Mouse (Mus musculus) liver, adult 2 months (tissue): ENCODE results near the gene Gm20662. TPM values are rescaled to one million over a fixed set of nuclear protein-coding genes. Genes with fewer than 3 reads are reported as not detected.

Experiments used
- DNase-seq: peaks from one replicate; pipeline ENCODE4 v3.0.0-alpha.2; 2011; ENCODE audit warnings: low read depth, low spot score; ENCODE audit errors: extremely low read depth
- H3K27ac ChIP-seq: fragments of 200-500 bp; replicated peaks from 2 replicates; pipeline ENCODE4 v1.5.1; 2012; ENCODE audit warnings: low read depth, mild to moderate bottlenecking, control low read depth, inconsistent platforms, low read length; ENCODE audit not compliant: insufficient read depth
- H3K27me3 ChIP-seq: fragments of 200-500 bp; 2 replicates; pipeline ENCODE4 v1.6.1; 2012; ENCODE audit warnings: mild to moderate bottlenecking, moderate library complexity, low read length, inconsistent platforms; ENCODE audit not compliant: control insufficient read depth, insufficient read depth
- H3K36me3 ChIP-seq: fragments of 200-500 bp; 2 replicates; pipeline ENCODE4 v1.6.1; 2012; ENCODE audit warnings: low read length, inconsistent platforms; ENCODE audit not compliant: control insufficient read depth, insufficient read depth
- H3K4me1 ChIP-seq: fragments of 200-500 bp; 2 replicates; pipeline ENCODE4 v1.6.1; 2011; ENCODE audit warnings: low read length; ENCODE audit not compliant: control insufficient read depth, insufficient read depth
- H3K4me3 ChIP-seq: fragments of 200-500 bp; 2 replicates; pipeline ENCODE4 v1.5.1; 2011; ENCODE audit warnings: low read depth, mild to moderate bottlenecking, control low read depth, low read length, moderate library complexity; ENCODE audit not compliant: insufficient read depth
- H3K79me2 ChIP-seq: fragments of 200-500 bp; 2 replicates; pipeline ENCODE4 v1.6.1; 2012; ENCODE audit warnings: inconsistent platforms, mild to moderate bottlenecking, low read length, moderate library complexity; ENCODE audit not compliant: control insufficient read depth, insufficient read depth
- H3K9ac ChIP-seq: fragments of 200-500 bp; 2 replicates; pipeline ENCODE4 v1.6.1; 2012; ENCODE audit warnings: low read depth, mild to moderate bottlenecking, control low read depth, inconsistent platforms, low read length
- CTCF ChIP-seq: fragments of 200-500 bp; IDR thresholded peaks from 2 replicates; pipeline ENCODE4 v1.5.1; 2011; ENCODE audit warnings: low read depth, low read length, control low read depth
- POLR2A ChIP-seq: fragments of 200-500 bp; IDR thresholded peaks from 2 replicates; pipeline ENCODE4 v1.6.1; 2011; ENCODE audit warnings: low read length, control low read depth; ENCODE audit not compliant: insufficient read depth; ENCODE audit errors: extremely low read depth
- WGBS: fragments of 180-500 bp; shearing (Covaris S2); methylation state at CpG from one replicate; pipeline ENCODE4 v1.1.7; 2018; 5-methylcytosine and 5-hydroxymethylcytosine counted together
- polyA plus RNA-seq: library from polyadenylated mRNA; depleted of rRNA; stranded (reverse); fragments of >200 nt; gene quantifications from 2 replicates; pipeline ENCODE4 v1.2.3, GENCODE M21; 2012
- total RNA-seq: library from RNA; depleted of rRNA; stranded (reverse); fragments of >200 nt; gene quantifications from 2 replicates; pipeline ENCODE4 v1.2.3, GENCODE M21; 2014

Gm20662 gene
- total and polyA plus RNA-seq, 2 experiments = 0.76 TPM; not detected in 1

DNA sequence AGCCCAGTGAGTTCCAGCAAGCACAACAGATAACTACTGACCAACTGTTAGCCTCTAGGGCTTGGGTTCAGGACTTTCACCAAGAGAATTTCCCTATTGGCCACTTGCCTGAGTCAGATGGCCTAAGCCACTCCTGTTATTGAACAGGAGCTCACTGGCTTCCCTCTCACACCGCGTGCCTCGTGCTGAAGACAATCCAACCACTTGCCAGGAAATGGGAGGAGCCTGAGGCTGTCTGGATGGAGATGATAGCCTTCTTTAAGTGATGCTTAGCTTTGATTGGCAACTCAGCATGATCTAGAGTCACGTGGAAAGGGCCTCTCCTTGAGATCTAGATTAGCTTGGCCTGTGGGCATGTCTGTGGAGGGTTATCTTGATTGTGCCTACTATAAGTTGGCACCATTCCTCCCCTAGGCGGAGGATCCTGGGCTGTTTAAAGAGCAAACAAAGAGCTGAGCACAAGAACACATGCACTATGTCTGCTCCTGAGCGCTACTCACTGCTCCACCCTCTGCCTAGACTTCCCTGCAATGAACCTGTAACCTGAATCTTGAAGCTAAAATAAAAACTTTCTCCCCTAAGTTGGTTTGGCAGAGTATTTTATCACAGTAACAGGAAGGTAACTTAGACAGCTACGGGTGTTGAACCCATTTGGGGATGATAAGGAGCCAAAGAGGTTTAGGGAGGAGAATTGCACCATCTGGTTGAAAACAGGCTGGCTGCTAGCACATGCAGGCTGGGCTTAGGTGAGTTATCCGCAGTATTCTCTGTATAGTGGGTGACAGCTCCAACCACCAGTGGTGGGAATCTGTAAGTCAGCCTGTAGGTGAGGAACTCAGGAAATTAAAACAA lies 24.2 kb upstream of the Gm20662 start:
- no peaks in the 10 kb centered on the region for H3K79me2 ChIP-seq
- H3K27ac ChIP-seq = no peak overlapping the region
- no peak overlapping the region for H3K9ac ChIP-seq
- TF ChIP-seq POLR2A = no peak
- no peak for TF ChIP-seq CTCF
- no peaks in the 10 kb centered on the region for H3K27me3 ChIP-seq
- peaks cover 4% of the 10 kb centered on the region; the same call in 1 of the 2 replicates for H3K4me1 ChIP-seq
- DNase-seq = peak; percentile 79
- H3K36me3 ChIP-seq = no peaks in the 10 kb centered on the region
- WGBS = 33% methylated on average over 8 of the region's 8 CpGs
- H3K4me3 ChIP-seq = no peak overlapping the region

DNA sequence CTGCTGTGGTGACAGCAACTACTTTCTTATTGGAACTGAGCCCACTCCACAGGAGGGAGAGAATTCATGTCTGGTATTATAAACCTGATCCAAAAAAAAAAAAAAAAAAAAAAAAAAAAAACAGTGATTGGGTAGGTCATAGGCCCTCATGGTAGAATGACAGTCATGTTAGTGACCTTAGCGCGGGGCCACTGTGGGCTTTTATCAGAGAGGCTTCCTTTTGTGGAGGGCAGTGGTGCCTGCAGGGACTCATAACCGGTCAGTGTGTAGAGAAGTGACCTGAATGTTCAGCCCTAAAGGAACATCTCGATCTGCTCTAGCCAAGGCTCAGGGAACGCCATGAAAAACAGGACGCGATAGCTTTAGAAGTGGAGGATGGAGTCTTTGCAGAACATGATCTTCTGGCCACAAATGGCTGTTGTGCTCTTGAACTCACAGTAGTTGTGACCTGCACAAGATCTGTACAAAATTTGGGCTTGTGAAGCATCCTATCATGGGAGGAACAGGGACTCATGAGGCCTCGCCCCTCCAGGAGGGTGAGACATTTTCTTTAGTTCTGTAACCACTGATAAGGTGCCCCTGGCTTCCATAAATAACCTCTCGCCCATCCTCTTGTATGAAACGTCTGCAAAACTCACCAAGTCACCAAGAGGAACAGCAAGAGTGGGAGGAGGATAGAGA lies 21.5 kb upstream of the Gm20662 start:
- no peak overlapping the region for H3K4me3 ChIP-seq
- WGBS = 74% methylated on average over 10 of the region's 10 CpGs
- TF ChIP-seq POLR2A (no peak), CTCF (no peak)
- H3K36me3 ChIP-seq = no peaks in the 10 kb centered on the region
- peaks cover 4% of the 10 kb centered on the region; the same call in 1 of the 2 replicates for H3K4me1 ChIP-seq
- no peaks in the 10 kb centered on the region for H3K79me2 ChIP-seq
- no peaks in the 10 kb centered on the region for H3K27me3 ChIP-seq
- DNase-seq = no peak
- H3K27ac ChIP-seq = peak overlapping the region; percentile 39
- H3K9ac ChIP-seq = no peak overlapping the region

DNA sequence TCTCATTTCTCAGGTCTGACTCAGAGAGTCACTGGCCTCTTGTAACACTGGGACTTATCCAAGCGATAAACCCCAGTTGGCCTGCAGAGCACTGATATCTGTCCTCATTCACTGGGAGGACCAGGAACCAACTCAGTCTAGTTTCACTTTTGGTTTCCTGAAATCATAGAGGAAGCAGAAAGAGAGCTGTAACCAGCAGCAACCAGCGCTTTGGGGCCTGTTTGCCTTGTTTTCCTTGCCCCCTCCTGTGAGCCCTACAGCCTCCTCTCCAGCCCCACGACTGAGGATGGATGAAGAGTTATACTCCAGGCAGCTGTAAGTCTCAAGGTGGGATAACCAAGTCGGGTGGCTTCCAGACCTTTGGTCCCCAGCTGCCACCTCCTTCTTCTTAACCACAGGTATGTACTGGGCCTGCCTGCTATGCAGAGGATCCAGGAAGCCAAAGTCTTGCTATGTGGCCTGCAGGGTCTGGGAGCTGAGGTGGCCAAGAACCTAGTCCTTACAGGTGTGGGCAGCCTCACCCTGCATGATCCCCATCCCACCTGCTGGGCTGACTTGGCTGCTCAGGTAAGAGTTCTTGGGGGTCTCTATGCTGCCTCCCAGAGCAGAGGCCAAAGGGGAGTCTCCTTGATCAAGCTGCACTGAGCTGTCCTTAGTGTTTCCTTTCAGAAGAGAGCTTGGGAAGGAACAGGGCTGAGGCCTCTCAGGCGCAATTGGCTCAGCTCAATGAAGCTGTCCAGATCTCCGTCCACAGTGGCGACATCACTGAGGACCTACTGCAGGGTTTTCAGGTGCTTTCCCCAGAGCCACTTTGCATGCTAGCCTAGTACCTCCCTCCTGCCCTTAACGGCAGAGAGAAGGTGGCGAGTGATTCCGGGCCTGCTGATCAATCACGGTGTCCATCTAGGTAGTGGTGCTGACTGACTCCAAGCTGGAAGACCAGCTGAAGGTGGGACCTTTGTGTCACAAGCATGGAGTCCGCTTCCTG lies 20.5 kb upstream of the Gm20662 start, which contains the start of gene Uba7:
Gene Uba7 (plus strand): TSS at position 107 of the 988 bp plus-strand sequence.
- Histone ChIP-seq H3K4me3 (peak within 1 kb of the TSS; percentile 50), H3K79me2 (no peaks in the 10 kb centered on the region), H3K9ac (peak within 1 kb of the TSS; percentile 72), H3K36me3 (no peaks in the 10 kb centered on the region), H3K27me3 (no peaks in the 10 kb centered on the region), H3K4me1 (peaks cover 4% of the 10 kb centered on the region; the same call in 1 of the 2 replicates), H3K27ac (peak within 1 kb of the TSS; percentile 39)
- DNase-seq = peak; percentile 83
- TF ChIP-seq CTCF (no peak), POLR2A (no peak)
- 48% methylated on average over 12 of the region's 12 CpGs for WGBS

DNA sequence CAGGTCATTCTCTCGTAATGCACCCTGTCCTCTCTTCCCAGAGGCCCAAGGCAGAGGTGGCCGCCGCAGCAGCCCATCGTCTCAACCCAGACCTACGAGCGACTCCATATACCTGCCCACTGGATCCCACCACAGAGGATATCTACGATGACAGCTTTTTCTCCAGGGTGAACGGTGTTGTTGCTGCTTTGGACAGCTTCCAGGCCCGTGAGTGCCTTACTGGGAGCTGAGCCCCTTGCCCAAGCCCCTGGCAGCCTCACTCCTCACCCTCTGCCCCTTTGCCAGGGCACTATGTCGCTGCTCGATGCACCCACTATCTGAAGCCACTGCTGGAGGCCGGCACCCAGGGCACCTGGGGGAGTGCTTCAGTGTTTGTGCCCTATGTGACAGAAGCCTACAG lies 17.3 kb upstream of the Gm20662 start:
- TF ChIP-seq CTCF (no peak), POLR2A (no peak)
- no peak overlapping the region for H3K9ac ChIP-seq
- peaks cover 12% of the 10 kb centered on the region; the same call in 1 of the 2 replicates for H3K4me1 ChIP-seq
- H3K27me3 ChIP-seq = no peaks in the 10 kb centered on the region
- no peak overlapping the region for H3K27ac ChIP-seq
- H3K36me3 ChIP-seq = no peaks in the 10 kb centered on the region
- H3K79me2 ChIP-seq = no peaks in the 10 kb centered on the region
- no peak for DNase-seq
- H3K4me3 ChIP-seq = no peak overlapping the region
- WGBS = 91% methylated on average over 12 of the region's 12 CpGs

DNA sequence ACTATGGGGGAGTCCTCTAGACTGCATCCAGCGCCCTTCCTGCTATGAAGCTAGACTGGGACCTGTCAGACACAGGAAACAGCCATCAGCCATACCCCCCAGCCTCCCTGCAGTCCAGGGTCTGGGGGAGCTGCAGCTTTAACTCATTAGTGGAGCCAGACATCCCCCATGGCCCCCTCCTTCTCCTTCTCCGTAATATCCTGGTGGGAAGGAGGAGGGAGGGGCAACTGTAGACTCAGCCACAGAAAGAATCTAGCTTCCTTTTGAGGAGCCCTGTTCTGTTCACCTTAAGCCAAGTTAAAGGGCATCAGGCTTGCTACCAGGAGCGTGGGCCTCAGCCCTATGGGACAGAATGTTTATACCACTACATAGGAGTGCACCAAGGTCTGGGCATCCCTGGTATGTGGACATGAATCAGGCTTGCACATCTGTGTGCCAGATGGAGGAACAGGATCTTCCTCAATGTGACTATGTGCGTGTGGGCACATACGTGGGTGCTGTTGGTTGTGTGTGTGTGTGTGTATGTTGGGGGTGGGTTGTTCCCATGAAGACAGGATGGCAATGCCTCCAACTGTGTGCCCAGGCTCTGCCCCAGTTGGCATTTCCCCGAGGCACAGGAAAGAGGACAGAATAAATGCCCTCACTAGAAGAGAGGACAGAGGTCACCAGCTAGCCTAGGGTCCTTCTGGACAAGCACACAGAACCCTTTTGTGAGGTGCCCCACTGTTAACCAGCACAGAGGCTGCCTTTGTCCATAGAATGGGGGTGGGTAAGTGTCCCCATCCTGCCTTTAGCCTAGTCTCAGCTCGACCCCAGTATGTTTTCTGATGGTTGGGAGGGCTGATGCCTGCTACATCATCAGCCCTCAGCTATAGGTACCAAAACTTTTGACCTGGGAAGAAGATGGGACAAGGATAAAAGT lies 14.2 kb upstream of the Gm20662 start:
- H3K36me3 ChIP-seq = no peaks in the 10 kb centered on the region
- H3K4me3 ChIP-seq = no peak overlapping the region
- WGBS = 59% methylated on average over 7 of the region's 7 CpGs
- no peaks in the 10 kb centered on the region for H3K79me2 ChIP-seq
- no peak overlapping the region; the same call in 1 of the 2 replicates for H3K9ac ChIP-seq
- TF ChIP-seq POLR2A (no peak), CTCF (no peak)
- peaks cover 10% of the 10 kb centered on the region; the same call in 1 of the 2 replicates for H3K4me1 ChIP-seq
- no peak for DNase-seq
- peak overlapping the region; percentile 66 for H3K27ac ChIP-seq
- H3K27me3 ChIP-seq = no peaks in the 10 kb centered on the region
